Mouse (Mus musculus) cortical plate, adult 2 months (tissue): ENCODE data around the gene Gdi1.

Source experiments
- CTCF ChIP-seq: fragments of 200-500 bp; IDR thresholded peaks from 2 replicates; pipeline ENCODE4 v1.5.1; 2011; ENCODE audit warnings: mild to moderate bottlenecking, control low read depth, low read length; ENCODE audit not compliant: insufficient read depth; ENCODE audit errors: extremely low read depth
- POLR2A ChIP-seq: fragments of 200-500 bp; IDR thresholded peaks from 2 replicates; pipeline ENCODE4 v1.6.1; 2011; ENCODE audit warnings: mild to moderate bottlenecking, low read length, control low read depth; ENCODE audit not compliant: insufficient read depth; ENCODE audit errors: extremely low read depth

DNA sequence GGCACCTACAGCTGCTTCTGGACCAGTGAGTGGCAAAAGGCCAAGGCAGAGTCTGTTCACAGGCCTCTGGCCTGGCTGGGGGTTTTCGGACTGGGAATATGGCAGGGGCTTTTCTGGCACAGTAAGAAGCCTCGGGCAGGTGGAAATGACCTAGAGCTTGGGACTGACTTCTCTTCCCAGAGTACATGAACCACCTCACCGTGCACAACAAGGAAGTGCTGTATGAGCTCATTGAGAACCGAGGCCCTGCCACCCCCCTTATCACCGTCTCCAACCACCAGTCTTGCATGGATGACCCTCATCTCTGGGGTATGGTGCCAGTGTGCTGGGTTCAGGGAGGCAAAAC lies 21.7 kb upstream of the Gdi1 start:
- TF ChIP-seq CTCF (no peak), POLR2A (no peak)
